Mouse (Mus musculus) megakaryocyte, embryonic 14.5 days (primary cell): ENCODE measurements around the gene Gm26992. TPM values are rescaled to one million over a fixed set of nuclear protein-coding genes. Genes with fewer than 3 reads are reported as not detected.
A peak's percentile ranks its signal among the peaks of the same experiment; 100 is the strongest.
"Not testable (repeated sequence)": the region's sequence is repeated elsewhere in the genome, so short reads cannot be mapped to it uniquely, and the experiment has no call there.

Experiments used
- H3K27me3 ChIP-seq: replicated peaks from 2 replicates; pipeline ENCODE3; 2012; ENCODE audit warnings: inconsistent platforms
- H3K36me3 ChIP-seq: replicated peaks from 2 replicates; pipeline ENCODE3; 2012; ENCODE audit warnings: low read length, inconsistent platforms, mixed read lengths
- H3K4me1 ChIP-seq: 2 replicates; pipeline ENCODE4 v1.6.1; 2012; ENCODE audit warnings: inconsistent platforms
- H3K4me3 ChIP-seq: replicated peaks from 2 replicates; pipeline ENCODE3; 2012; ENCODE audit warnings: moderate library complexity, mild to moderate bottlenecking, inconsistent platforms
- H3K9me3 ChIP-seq: 2 replicates; pipeline ENCODE4 v1.6.1; 2012; ENCODE audit warnings: inconsistent platforms
- FLI1 ChIP-seq: IDR thresholded peaks from 2 replicates; pipeline ENCODE4 v1.6.1; 2012; ENCODE audit warnings: low read length, inconsistent platforms, mixed read lengths
- GATA1 ChIP-seq: IDR thresholded peaks from 3 replicates; pipeline ENCODE4 v1.6.1; 2012; ENCODE audit warnings: mixed read lengths, low read length, inconsistent platforms, borderline replicate concordance
- polyA plus RNA-seq: library from polyadenylated mRNA; stranded (reverse); fragments of >175 nt; gene quantifications from 2 replicates; pipeline ENCODE4 v1.2.3, GENCODE M21; 2012; ENCODE audit warnings: low replicate concordance; ENCODE audit not compliant: insufficient read depth

The Gm26992 gene
- polyA plus RNA-seq, 1 experiment, result not detected

DNA sequence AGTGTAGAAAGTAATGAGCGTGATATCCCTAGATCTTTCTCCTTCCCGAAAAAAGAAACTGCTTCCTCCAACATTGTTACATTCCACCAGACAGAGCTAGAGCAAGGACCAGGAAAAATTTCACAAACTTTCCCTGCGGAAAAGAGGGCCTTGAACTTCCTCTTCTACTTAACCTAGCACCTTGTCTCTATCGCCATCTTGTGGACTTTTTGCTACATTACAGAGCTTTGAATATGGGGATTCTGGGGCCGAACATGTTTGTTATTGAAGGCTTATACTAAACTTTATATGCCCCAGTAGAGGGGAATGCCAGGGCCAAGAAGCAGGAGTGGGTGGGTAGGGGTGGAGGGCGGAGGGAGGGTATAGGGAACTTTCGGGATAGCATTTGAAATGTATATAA is 21.9 kb downstream of the Gm26992 start:
- Histone ChIP-seq H3K9me3 (peaks cover 6% of the 10 kb centered on the region; the same call in 1 of the 2 replicates), H3K4me3 (no peak overlapping the region), H3K36me3 (no peaks in the 10 kb centered on the region), H3K27me3 (peaks cover 28% of the 10 kb centered on the region), H3K4me1 (peaks cover 10% of the 10 kb centered on the region)
- TF ChIP-seq FLI1, result no peak
- no peak for TF ChIP-seq GATA1

DNA sequence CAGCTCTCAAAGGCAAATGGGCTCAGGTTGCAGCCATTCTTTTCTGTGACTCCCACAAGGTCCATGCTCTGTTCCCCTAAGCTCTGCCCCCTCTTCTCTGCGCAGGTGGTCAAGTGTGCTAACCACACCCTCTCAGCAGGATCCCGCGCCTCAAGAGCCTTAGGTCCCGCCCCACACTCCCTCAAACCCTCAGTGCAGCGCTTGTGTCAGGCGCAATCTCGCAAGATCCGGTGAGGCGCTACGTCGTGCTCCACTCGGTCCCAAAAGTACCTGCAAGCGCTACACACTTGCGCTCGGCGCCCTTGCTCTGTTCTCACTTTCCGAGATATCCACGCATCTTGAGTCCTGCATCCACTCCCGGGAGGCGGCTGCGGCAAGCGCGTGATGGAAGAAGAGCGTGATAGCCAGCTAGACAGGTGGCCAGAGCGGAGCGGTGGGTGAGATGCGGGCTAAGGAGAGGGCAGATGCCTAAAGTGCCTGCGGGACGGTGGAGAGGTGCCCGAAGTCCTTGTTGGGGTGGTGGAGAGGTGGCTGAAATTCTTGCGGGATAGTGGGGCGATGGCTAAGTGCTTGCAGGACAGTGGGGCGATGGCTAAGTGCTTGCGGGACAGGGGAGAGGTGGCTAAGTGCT is 25.8 kb downstream of the Gm26992 start:
- Histone ChIP-seq H3K4me3 (peak overlapping the region; percentile 86), H3K27me3 (peaks cover 24% of the 10 kb centered on the region)
- TF ChIP-seq FLI1, result no peak

DNA sequence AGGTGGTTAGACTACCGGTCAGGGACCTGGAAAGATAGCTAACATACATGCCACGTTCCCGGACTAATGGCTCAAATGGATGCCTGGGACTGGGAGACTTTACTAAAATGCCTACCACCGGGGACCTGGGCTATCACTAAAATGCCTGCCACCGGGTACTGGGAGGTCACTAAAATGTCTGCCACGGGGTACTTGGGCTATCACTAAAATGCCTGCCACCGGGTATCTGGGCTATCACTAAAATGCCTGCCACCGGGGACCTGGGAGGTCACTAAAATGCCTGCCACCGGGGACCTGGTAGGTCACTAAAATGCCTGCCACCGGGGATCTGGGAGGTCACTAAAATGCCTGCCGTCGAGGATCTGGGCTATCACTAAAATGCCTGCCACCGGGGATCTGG is 26.6 kb downstream of the Gm26992 start:
- H3K36me3 ChIP-seq, H3K4me1 ChIP-seq, H3K9me3 ChIP-seq: not testable (repeated sequence)
- Histone ChIP-seq H3K4me3 (peak overlapping the region; percentile 86), H3K27me3 (peaks cover 26% of the 10 kb centered on the region)

More for the DNA sequence above, 25.8 kb downstream of the Gm26992 start:
- Histone ChIP-seq H3K36me3 (no peaks in the 10 kb centered on the region), H3K4me1 (peaks cover 10% of the 10 kb centered on the region), H3K9me3 (peaks cover 8% of the 10 kb centered on the region; the same call in 1 of the 2 replicates)

DNA sequence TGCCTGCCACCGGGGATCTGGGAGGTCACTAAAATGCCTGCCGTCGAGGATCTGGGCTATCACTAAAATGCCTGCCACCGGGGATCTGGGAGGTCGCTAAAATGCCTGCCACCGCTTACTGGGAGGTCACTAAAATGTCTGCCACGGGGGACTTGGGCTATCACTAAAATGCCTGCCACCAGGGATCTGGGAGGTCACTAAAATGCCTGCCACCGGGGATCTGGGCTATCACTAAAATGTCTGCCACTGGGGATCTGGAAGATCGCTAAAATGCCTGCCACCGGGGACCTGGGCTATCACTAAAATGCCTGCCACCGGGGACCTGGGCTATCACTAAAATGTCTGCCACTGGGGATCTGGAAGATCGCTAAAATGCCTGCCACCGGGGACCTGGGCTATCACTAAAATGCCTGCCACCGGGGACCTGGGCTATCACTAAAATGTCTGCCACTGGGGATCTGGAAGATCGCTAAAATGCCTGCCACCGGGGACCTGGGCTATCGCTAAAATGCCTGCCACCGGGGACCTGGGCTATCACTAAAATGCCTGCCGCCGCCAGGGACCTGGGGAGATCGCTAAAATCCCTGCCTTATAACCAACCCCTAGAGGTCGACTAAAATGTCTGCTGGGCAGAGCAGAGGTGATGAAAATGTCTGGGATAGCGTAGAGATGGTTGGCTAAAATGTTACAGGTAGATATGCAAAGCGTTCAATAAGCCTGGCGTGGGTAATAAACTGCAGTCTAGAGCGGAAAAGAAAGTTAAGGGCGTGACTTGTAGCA is 27.3 kb downstream of the Gm26992 start:
- not testable (repeated sequence) for H3K9me3 ChIP-seq, H3K36me3 ChIP-seq, H3K4me1 ChIP-seq, H3K4me3 ChIP-seq
- H3K27me3 ChIP-seq, result peaks cover 27% of the 10 kb centered on the region

DNA sequence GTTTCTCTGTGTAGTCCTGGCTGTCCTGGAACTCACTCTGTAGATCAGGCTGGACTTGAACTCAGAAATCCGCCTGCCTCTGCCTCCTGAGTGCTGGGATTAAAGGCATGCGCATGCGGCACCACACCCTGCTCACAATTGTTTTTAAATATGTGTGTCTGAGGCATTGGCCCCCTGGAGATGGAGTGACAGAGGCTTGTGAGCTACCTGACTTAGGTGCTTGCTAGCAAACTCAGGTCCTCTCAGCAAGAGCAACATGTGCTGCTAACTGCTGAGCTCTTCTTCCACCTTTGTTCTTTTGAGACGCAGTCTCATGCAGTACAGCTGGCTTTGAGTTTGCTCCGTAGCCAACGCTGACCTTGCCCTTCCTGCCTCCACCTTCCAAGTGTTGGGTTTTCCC is 31.0 kb downstream of the Gm26992 start:
- Histone ChIP-seq H3K4me3 (no peak overlapping the region), H3K27me3 (peaks cover 12% of the 10 kb centered on the region), H3K36me3 (no peaks in the 10 kb centered on the region), H3K4me1 (peaks cover 4% of the 10 kb centered on the region), H3K9me3 (peaks cover 5% of the 10 kb centered on the region; the same call in 1 of the 2 replicates)
- TF ChIP-seq GATA1, result no peak
- TF ChIP-seq FLI1, result no peak

DNA sequence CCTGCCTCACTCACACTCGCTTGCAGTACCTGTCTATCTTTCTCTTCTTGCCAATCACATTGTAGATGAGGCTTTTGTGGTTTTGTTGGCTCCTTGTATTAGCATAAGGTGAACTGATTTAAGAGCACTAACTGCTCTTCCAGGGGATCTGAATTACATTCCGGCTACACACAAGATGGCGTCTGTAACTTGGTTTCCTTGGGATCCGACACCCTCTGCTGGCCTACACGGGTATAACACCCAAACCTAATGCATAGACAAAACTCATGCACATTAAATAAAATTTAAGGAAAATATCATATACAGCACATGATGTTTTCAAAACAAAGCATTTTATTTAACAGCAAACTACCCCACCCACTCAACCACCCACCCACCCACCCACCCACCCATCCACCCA is 38.2 kb downstream of the Gm26992 start:
- Histone ChIP-seq H3K27me3 (no peaks in the 10 kb centered on the region), H3K4me1 (no peaks in the 10 kb centered on the region), H3K36me3 (peaks cover 41% of the 10 kb centered on the region), H3K4me3 (no peak overlapping the region), H3K9me3 (no peaks in the 10 kb centered on the region)
- TF ChIP-seq GATA1 (no peak), FLI1 (no peak)

DNA sequence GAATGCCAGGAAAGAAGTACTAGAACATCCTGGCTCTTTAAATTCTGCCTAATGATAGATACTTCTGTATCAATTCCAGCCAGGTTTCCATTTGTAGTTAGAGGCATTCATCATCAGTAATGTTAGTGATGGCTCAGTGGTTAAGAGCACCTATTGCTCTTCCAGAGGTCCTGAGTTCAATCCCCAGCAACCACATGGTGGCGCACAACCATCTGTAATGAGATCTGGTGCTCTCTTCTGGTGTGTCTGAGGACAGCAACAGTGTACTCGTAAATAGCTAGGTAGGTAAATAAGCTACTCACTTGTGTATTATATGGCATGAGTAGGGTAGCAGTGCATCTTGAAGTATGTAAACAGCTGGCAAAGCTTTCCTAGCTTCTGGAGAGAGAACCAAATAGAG is 47.2 kb downstream of the Gm26992 start:
- no peak overlapping the region for H3K4me3 ChIP-seq

DNA sequence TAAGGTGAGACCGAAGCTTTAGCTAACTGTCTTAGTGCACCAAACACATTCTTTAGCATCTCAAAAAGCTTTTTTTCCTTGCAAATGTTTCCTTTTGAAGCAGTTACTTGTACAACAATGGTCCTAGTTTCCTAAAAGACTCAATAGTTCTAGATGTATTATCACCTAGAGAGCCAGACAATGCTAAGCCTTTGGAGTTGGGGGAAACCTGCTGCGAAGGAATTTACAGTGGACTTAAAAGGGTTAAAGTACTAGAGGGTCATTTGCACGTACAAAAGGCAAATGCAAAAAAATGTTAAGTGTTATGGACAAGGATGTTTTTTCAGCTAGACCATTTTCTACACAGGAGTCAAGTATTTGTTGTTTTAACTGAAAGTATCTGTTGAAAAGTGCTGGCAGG is 50.5 kb downstream of the Gm26992 start:
- Histone ChIP-seq H3K9me3 (no peaks in the 10 kb centered on the region), H3K4me3 (no peak overlapping the region), H3K4me1 (peaks cover 7% of the 10 kb centered on the region), H3K27me3 (no peaks in the 10 kb centered on the region), H3K36me3 (peaks cover 42% of the 10 kb centered on the region)
- TF ChIP-seq FLI1 (no peak), GATA1 (no peak)

More for the DNA sequence above, 47.2 kb downstream of the Gm26992 start:
- peaks cover 71% of the 10 kb centered on the region for H3K36me3 ChIP-seq
- H3K4me1 ChIP-seq, result no peaks in the 10 kb centered on the region
- H3K9me3 ChIP-seq, result no peaks in the 10 kb centered on the region
- TF ChIP-seq FLI1 (no peak), GATA1 (no peak)
- no peaks in the 10 kb centered on the region for H3K27me3 ChIP-seq

DNA sequence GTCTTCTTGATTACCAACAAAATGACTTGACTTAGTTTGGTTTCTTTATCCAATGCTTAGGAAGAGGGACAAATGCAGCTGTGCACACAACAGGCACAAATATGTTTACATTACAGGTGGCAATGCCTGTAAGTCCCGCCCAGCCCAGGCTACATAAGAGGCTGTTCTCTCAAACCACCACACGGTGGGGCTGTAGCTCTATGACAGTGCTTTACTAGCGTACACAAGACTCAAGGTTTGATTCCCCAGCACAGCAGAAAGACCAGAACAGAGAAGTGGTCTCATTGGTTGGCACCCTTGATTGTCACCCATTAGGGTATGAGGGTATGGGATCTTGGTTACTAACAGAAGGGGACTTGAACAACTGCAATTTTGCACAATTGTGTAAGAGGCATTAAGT is 55.7 kb downstream of the Gm26992 start:
- Histone ChIP-seq H3K36me3 (peaks cover under 1% of the 10 kb centered on the region), H3K4me3 (peak overlapping the region; percentile 15), H3K27me3 (no peaks in the 10 kb centered on the region), H3K4me1 (peaks cover 11% of the 10 kb centered on the region), H3K9me3 (no peaks in the 10 kb centered on the region)
- TF ChIP-seq FLI1, result no peak

DNA sequence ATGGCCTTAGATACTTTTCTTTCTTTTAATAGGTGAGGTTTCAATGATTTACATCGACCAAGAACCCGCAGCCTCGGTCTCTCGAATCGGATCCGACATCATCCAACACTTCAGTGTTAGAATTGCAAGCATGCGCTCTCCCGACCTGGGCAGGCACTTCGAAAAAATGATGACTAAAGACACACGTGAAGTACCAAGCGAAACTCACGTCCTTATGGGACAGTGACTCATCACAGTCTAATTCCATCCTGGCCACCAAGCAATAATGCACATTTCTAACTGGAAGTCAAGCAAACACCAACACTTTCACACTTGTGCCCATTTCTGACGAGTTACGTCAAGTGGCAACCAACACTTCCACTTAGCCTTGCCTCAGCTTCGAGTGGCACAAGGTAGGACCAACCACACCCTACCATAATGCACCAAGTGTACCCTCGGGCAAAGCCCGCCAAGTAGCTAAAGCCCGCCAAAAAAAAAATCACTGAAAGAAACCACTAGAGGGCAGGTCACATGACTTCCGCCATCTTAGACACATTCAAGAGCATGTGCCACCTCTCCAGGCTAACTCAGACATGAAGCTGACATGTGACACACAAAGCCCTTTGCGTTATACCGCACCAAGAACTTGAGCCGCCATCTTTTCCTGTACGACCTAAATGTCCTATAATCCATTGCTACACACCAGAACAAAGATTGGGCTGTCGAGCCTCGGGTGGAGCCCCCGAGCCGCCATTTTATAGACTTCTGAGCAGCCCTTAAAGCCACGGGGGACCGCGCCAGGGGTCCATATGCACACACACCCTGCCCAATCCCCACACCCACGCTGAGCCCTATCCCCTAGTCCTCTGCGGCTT is 59.7 kb downstream of the Gm26992 start:
- H3K4me3 ChIP-seq, result peak overlapping the region; percentile 93
- peaks cover 13% of the 10 kb centered on the region for H3K4me1 ChIP-seq
- H3K9me3 ChIP-seq, result no peaks in the 10 kb centered on the region
- no peaks in the 10 kb centered on the region for H3K36me3 ChIP-seq
- no peaks in the 10 kb centered on the region for H3K27me3 ChIP-seq
- no peak for TF ChIP-seq FLI1
- TF ChIP-seq GATA1, result no peak
